Mouse (Mus musculus) mouse trophoblast stem cell (cell line): ENCODE results near the gene Elp4.

Experiments
- in situ Hi-C, 2 experiments: fragments of 300-500 bp; cut with MseI, MboI; formaldehyde crosslinking; loops; 2 replicates in 1 of 2; 3 replicates in 1 of 2; pipeline ENCODE4 v1.15.1; 2025

The Elp4 gene

DNA sequence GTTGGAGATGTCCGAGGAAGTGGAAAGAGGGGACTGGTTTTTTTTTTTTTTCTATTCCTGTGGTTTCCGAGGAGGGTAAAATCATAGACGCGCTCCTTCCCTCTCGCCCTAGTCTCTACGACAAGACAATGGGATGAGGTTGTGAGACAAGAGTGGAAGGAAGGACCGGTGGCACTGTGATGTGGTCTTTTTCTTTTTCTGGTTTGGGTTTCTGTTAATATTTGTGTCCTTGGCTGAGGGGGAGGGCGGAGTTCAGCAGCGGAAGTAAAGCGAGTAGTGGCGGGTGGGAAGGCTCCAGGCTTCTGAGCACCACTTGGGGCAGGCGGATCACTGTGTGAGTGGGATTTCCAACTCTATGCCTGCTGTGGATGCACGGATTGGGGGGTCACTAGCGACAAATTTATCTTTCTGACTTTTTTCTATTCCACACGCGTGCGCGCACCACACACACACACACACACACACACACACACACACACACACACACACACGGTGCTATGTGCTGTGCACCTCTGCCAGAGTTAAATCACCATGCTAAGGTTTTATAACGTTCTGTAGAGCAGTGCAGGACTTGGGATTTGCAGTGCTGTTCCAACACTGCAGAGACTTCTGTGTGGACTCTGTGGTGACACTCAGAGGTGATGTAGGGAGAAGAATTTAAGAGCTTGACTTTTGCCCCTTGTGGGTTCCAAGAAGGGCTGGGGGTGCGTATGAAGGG, 221.6 kb downstream of the Elp4 start:
- in situ Hi-C loops = no loop called here

DNA sequence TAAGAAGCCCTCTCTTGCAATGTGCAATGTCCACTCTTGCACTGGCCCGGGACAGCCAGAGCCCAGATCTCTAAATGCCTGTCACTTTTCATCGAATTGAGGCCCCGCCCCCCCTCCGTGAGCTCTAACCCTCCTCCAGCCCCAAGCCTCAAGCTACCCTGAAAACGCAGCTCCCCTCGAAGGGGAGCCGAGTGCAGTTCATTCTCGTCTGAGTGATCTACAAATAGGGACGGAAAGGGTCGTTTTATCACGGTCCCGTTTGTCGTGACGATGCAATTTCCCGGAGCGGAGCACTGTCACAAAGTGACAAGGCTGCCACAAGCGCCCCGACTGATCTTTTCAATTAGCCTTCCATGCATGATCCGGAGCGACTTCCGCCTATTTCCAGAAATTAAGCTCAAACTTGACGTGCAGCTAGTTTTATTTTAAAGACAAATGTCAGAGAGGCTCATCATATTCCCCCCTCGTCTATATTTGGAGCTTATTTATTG, 222.3 kb downstream of the Elp4 start:
- in situ Hi-C loops = no loop called here

DNA sequence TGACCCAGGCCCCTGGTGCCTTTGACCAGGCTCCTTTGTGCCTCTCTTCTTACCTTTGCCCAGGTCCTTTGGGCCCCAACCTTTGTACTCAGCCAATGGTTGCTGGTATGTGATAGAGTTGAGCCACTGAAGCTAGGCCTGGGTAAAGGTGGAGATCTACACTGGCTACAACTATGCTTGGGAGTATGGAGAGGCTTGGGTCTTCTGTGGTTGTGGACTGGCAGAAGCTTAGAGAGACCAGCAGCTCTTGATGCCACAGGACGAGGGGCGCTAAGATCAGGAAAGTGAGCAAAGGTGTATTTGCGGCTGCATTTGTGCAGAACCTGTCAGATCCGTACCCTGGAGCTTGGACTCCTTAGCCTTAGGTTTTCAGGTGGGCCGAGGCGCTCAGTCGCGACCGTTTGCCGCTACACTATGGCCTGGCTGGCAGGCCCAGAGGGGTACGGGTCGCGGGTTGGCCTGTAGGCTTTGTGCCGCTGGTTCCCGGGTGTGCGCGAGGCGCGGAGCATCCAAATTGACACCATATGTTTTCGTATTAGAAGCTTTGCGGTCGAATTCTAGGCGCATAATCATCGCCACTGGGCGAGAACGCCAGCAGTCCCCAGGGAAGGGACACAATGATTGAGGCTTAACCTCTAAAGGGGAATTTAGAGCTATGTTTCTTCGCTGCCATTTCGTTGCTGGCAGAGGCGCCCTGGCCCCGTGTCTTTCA, 223.2 kb downstream of the Elp4 start:
- in situ Hi-C loops = no loop called here

DNA sequence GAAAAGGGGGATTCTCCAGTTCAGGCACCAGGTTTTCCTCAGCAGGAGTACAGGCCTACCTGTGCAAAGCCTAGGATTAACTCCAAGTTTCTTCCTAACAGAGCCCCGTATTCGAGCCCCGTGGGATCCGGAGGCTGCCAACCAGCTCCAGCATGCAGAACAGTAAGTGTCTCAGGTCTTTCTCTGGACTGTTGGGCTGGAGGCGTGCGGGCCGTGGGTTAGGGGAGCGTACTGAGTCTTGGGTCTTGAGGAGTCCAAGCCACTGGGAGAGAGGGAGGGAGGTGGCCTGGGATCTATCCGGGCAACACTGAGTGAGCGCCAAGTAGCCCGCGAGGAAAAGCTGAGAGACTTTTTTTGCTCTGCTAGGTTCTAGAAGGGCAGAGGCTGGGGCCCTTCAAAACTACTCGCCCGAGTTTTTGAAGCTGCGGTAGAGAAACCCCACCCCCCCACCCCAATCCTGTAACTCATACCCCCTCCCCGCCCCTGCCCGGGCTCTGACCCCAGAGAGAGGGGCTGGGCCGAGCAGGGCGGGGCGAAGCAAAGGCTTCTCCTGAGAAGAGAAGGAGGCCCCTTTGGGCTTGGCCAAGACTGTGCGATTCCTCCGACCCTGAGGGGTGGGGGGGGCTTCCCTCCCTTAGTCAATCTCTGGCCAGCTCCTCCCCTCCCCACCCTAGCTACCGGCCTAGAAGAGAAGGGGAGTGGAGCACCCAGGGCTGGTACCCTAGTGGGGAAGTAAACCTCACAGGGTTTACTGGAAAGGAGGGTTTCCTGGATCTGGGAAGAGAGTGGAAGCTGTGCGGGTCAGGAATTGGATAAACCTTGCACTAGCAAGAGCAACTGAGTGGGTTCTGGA, 224.0 kb downstream of the Elp4 start:
- in situ Hi-C loops = no loop called here

- in situ Hi-C loops = no loop called here
Measured at GRCm38 (mm10) chr2:105679331-105679730, 225.0 kb downstream of the Elp4 start.

DNA sequence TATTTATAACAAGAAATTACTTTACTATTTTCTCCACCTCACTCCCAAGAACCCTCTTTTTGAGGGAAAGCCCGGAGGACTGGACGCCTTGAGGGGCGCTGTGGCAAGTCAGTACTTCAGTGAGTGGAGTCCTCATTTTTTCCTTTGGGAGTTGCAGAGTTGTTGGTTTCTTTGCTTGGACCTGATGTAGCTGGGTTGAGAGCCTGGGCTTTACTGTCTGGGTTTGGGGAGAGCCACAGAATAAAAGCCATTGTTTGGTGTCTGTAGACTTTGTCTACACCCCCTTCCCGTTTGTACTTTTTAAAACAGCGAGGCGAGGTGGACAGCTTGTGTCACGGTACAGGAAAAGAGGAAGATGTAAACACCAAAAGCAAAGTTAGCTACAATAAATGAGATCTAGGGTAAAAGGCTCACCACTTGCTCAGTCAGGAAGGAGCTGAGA, 225.5 kb downstream of the Elp4 start:
- in situ Hi-C loops = no loop called here

GRCm38 (mm10) chr2:105678306-105678705, 226.1 kb downstream of the Elp4 start:
- in situ Hi-C loops = no loop called here

DNA sequence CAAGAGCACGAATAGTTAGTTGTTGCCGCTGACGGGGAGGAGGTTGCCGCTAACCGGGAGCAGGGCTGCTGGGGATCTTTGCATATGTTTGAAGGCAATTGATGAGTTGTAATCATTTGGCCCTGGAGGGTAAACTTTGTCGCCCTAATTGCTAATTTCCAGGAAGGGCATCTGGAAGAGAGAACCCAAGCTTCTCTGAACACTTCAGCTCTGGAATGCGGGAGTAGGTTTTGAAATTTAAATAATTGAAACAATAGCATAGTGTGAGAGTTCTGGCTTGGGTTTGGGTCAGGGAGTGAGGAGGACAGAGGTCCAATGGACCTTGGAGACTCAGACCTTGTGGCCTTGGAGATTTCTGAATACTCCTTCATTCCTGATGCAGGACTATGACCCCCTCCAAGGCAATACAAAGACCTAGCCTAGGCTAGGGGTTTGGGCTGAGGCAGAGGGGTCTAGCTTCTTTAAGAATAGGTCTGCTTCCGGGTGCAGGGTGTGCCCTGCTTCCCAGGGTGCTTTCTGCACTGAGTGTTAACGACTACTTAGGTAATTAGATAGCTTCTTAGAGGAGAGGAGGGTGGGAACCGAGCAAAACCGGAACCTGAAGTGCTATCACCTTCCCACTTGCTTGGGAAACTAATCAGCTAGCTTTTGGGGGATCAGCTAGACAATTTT, 226.8 kb downstream of the Elp4 start:
- in situ Hi-C loops = no loop called here

GRCm38 (mm10) chr2:105676909-105677433, 227.4 kb downstream of the Elp4 start:
- in situ Hi-C loops = no loop called here

DNA sequence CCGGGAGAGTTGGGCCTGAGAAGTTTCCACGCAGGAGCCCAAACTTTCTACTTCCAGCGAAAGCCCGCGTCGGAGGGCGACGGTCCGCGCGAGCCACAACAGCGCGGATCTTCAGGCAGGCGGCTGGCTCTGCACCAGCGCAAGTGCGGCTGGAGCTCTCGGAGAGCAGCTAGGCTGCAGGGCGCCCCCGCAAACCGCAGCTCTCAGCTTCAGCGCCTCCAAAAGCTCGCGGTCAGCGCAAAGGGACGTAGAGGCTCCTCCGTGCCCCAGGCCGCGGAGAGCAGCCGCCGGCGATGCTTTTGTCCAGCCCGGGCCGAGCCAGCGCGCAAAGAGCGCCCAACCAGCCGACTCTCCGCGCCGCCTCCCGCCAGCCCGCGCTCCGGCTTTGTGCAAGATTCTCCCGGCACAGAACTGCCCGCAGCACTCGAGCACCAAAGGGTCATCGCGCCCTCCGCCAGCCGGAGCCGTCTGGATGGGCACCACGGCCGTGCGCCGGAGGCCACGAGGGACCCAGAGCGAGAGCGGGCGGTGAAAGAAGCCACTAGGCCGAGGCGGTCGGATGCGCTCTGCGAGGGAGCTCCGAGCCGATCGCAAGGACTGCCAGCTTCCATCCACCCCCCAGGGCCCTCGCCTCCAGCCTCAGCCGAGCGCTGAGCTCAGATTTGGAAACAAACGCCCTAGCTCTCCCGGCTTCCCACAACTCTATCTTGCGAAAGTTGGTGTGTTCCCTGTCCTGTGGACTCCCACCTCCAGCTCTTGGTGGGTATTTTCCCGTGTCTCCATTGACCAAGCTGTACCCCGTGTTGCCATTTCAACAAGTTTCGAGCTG, 228.1 kb downstream of the Elp4 start:
- in situ Hi-C loops = no loop called here

- in situ Hi-C loops = no loop called here
Measured at GRCm38 (mm10) chr2:105675730-105676079, 228.7 kb downstream of the Elp4 start.

DNA sequence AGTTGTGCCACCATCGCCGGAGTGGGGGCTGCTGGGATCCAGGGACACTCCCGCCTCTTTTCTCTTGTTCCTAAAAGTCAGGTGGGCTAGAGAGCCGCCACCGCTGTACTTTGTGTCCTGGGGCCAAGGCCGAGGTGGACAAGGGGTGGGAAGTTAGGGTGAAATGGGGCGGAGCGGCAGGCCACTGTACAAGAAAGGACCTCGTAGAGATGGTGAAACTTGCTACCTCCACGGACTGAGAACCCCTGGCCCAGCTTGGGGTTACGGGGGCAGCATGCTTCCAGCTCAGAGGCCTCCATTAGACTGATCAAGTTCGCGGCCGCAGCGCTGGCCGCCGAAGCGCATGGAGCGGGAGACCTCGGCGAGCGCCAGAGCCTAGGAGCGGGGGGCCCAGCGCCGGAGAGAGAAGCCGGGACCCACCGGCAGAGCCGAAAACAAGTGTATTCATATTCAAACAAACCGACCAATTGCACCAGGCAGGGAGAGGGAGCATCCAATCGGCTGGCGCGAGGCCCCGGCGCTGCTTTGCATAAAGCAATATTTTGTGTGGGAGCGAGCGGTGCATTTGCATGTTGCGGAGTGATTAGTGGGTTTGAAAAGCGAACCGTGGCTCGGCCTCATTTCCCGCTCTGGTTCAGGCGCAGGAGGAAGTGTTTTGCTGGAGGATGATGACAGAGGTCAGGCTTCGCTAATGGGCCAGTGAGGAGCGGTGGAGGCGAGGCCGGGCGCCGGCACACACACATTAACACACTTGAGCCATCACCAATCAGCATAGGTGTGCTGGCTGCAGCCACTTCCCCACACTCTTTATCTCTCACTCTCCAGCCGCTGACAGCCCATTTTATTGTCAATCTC, 229.3 kb downstream of the Elp4 start:
- in situ Hi-C loops = no loop called here

DNA sequence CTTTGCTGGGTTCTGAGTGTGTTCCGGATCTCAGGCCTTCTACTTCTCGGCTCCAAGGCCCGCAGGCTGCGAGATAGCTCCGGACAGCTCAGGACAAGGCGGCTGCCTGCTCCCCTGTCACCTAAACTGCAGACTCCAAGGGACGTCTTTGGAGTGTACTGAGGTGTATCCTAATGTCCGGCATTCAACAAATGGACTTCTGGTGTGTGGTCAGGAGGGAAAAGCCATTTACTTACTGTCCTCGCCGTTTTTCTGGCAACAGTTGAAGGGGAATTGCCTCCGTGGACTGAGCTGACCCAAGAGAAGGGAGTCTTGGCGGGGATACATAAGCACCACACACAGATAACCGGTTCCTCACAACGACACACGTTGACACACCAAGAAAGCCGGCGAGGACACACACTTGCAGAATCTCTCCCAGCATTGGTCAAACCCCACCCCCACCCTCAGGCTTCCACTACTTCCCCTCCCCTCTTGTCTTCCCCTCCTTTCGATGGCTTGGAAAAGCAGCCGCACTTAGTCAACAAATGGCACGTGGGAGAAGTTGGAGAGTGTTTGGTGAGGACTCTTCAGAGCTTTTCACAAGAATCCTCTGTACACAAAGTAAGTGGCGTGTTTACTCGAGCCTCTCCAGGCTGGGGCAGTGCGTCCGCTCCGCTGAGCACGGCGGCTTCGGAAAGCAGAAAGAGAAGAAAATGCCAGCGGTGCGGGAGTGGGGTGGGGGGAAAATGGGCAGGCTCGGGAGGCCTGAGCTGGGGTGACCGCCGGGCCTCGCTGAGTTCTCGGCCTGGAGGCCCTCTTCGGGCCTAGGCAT, 230.1 kb downstream of the Elp4 start:
- in situ Hi-C loops = no loop called here

DNA sequence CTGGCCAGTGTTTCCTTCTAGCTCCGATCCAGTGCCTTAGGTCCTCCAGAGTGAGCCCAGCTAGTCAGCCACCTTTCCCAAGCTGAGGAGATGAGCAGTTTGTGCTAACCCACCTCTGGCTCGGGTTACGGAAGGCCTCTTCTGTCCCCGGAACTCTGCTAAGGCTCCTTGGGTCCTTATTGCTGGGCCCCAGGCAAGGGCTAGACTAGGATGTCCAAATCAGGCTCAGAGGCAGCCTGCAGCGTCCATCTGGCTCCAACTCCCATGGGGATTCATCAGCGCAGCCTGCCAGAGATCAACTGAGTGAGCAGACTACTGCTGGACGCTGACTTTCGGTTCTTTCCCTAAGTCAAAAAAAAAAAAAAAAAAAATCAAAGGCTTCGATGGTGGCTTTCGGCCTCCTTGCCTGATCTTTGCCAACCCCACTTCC, 230.7 kb downstream of the Elp4 start:
- in situ Hi-C loops = no loop called here

DNA sequence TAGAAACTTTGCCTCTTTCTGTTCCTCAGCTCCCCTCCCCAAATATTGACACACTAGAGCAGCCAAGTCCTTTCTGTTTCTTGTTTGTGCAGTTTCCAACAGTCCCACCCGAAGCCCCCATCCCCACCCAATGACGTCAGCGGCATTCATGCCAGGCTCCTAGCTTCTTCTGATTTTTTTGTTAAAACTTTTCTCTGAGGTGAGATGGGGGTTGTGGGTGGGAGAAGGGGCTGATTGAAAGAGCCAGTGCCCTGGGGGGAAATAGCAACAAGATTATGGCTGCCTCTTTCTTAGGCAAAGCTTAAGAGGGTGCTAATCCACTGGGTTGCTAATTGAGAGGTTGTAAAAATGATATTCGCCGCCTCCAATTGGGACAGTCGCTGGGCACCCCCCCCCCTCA, 231.3 kb downstream of the Elp4 start:
- in situ Hi-C loops = no loop called here

GRCm38 (mm10) chr2:105672596-105672960, 231.8 kb downstream of the Elp4 start:
- in situ Hi-C loops = no loop called here

GRCm38 (mm10) chr2:105671798-105672595, 232.4 kb downstream of the Elp4 start:
- in situ Hi-C loops = no loop called here
